Mouse (Mus musculus) stomach, postnatal 0 days (tissue): ENCODE data around the gene Kifc5b. TPM values are rescaled to one million over a fixed set of nuclear protein-coding genes. Genes with fewer than 3 reads are reported as not detected.
"Not testable (repeated sequence)": the region's sequence is repeated elsewhere in the genome, so short reads cannot be mapped to it uniquely, and the experiment has no call there.

Experiments used
- ATAC-seq: fragments of 200-750 bp; cut with Nextera tagmentation; 2 replicates; pipeline ENCODE4 v1.8.0; 2017; ENCODE audit not compliant: low FRiP score, low TSS enrichment
- DNase-seq: peaks from one replicate; pipeline ENCODE4 v3.0.0-alpha.2; 2016; ENCODE audit warnings: low spot score
- H3K27ac ChIP-seq: fragments of 300-500 bp; sonication (generic); replicated peaks from 2 replicates; pipeline ENCODE4 v1.5.1; 2014; ENCODE audit warnings: mild to moderate bottlenecking, control low read depth
- H3K27me3 ChIP-seq: fragments of 300-500 bp; sonication (generic); 2 replicates; pipeline ENCODE4 v1.6.1; 2014; ENCODE audit warnings: low read length; ENCODE audit not compliant: control insufficient read depth, insufficient read depth
- H3K36me3 ChIP-seq: fragments of 300-500 bp; sonication (generic); 2 replicates; pipeline ENCODE4 v1.6.1; 2014; ENCODE audit warnings: low read length, mixed read lengths; ENCODE audit not compliant: control insufficient read depth, insufficient read depth
- H3K4me1 ChIP-seq: fragments of 300-500 bp; sonication (generic); replicated peaks from 2 replicates; pipeline ENCODE4 v1.6.1; 2014; ENCODE audit warnings: antibody characterized with exemption; ENCODE audit not compliant: control insufficient read depth, insufficient read depth
- H3K4me2 ChIP-seq: fragments of 300-500 bp; sonication (generic); replicated peaks from 2 replicates; pipeline ENCODE4 v1.6.1; 2014; ENCODE audit warnings: low read depth, mild to moderate bottlenecking, control low read depth, moderate library complexity
- H3K4me3 ChIP-seq: fragments of 300-500 bp; sonication (generic); 2 replicates; pipeline ENCODE4 v1.5.1; 2014; ENCODE audit warnings: low read depth, low read length, control low read depth
- H3K9ac ChIP-seq: fragments of 300-500 bp; sonication (generic); 2 replicates; pipeline ENCODE4 v1.6.1; 2014; ENCODE audit warnings: mild to moderate bottlenecking, low read length, control low read depth, mixed read lengths
- H3K9me3 ChIP-seq: fragments of 300-500 bp; sonication (generic); 2 replicates; pipeline ENCODE4 v1.6.1; 2016; ENCODE audit warnings: low read length; ENCODE audit not compliant: control insufficient read depth
- CTCF ChIP-seq: IDR thresholded peaks from 2 replicates; pipeline ENCODE4 v1.5.1; 2016; ENCODE audit warnings: antibody characterized with exemption, low read depth, mild to moderate bottlenecking, moderate library complexity
- EP300 ChIP-seq: optimal IDR thresholded peaks from 2 replicates; pipeline ENCODE3; 2016; ENCODE audit warnings: antibody characterized with exemption
- WGBS: fragments of 180-500 bp; shearing (Covaris S2); extraction: QIAGEN DNeasy Blood & Tissue Kit; methylation state at CpG from one replicate; pipeline ENCODE4 v1.1.7; 2014; 5-methylcytosine and 5-hydroxymethylcytosine counted together
- polyA plus RNA-seq: library from polyadenylated mRNA; unstranded; fragments of >200 nt; fragmentation: Nextera tagmentation; extraction: Ambion mirVana; gene quantifications from 2 replicates; pipeline ENCODE4 v1.2.1, GENCODE M21; 2015

Kifc5b gene
- polyA plus RNA-seq, 1 experiment from 2014 or later: 1.5 TPM

GRCm38 (mm10) chr17:26931795-26932194, 14.9 kb downstream of the Kifc5b start:
- not testable (repeated sequence) for H3K27ac ChIP-seq, H3K27me3 ChIP-seq, H3K4me1 ChIP-seq, H3K9me3 ChIP-seq, H3K4me2 ChIP-seq, H3K9ac ChIP-seq, H3K4me3 ChIP-seq, H3K36me3 ChIP-seq
- ATAC-seq (peak; percentile 25; the same call in 1 of the 2 replicates), DNase-seq (peak; percentile 60)
- peak; percentile 75 for TF ChIP-seq CTCF
- WGBS: 65% methylated on average over 7 of the region's 7 CpGs

GRCm38 (mm10) chr17:26932839-26933398, 16.0 kb downstream of the Kifc5b start, which contains the start of gene Phf1:
Gene Phf1 (plus strand): TSS chr17:26933052.
- Histone ChIP-seq H3K4me1 (peaks cover 1% of the 10 kb centered on the region), H3K27ac (peak within 1 kb of the TSS; percentile 71), H3K4me3 (peak within 1 kb of the TSS; percentile 71), H3K4me2 (peak within 1 kb of the TSS; percentile 99), H3K9me3 (no peaks in the 10 kb centered on the region), H3K9ac (peak within 1 kb of the TSS; percentile 76), H3K36me3 (no peaks in the 10 kb centered on the region; the same call in 1 of the 2 replicates), H3K27me3 (no peaks in the 10 kb centered on the region)
- DNase-seq (peak; percentile 98), ATAC-seq (peak; percentile 88)
- 1% methylated on average over 32 of the region's 43 CpGs for WGBS
- TF ChIP-seq CTCF (0 out of 2 replicates have a peak, but pooled peaks have one; percentile 1), EP300 (no peak)

- ATAC-seq: peak; percentile 16
- peak overlapping the region; percentile 76 for H3K9ac ChIP-seq
- H3K36me3 ChIP-seq: no peaks in the 10 kb centered on the region; the same call in 1 of the 2 replicates
- H3K4me3 ChIP-seq: peak overlapping the region; percentile 71
- peak overlapping the region; percentile 99 for H3K4me2 ChIP-seq
- H3K9me3 ChIP-seq: no peaks in the 10 kb centered on the region
- H3K4me1 ChIP-seq: peaks cover 5% of the 10 kb centered on the region
- TF ChIP-seq CTCF: no peak
- no peak for TF ChIP-seq EP300
- DNase-seq: no peak
- 3% methylated on average over 12 of the region's 13 CpGs for whole genome bisulfite sequencing
- H3K27ac ChIP-seq: peak overlapping the region; percentile 71
- no peaks in the 10 kb centered on the region for H3K27me3 ChIP-seq
Observed at GRCm38 (mm10) chr17:26933419-26933818, 16.5 kb downstream of the Kifc5b start.

- WGBS: 76% methylated on average over 16 of the region's 16 CpGs
- Histone ChIP-seq H3K9me3 (no peaks in the 10 kb centered on the region), H3K4me2 (peak overlapping the region; percentile 99), H3K9ac (peak overlapping the region; percentile 76; the same call in 1 of the 2 replicates), H3K27ac (no peak overlapping the region), H3K36me3 (no peaks in the 10 kb centered on the region; the same call in 1 of the 2 replicates), H3K4me3 (peak overlapping the region; percentile 71), H3K4me1 (peaks cover 5% of the 10 kb centered on the region), H3K27me3 (no peaks in the 10 kb centered on the region)
- no peak for ATAC-seq
- no peak for DNase-seq
- TF ChIP-seq CTCF (no peak), EP300 (no peak)
Observed at GRCm38 (mm10) chr17:26933885-26934827, 17.3 kb downstream of the Kifc5b start.

- H3K27me3 ChIP-seq: no peaks in the 10 kb centered on the region
- H3K27ac ChIP-seq: no peak overlapping the region
- TF ChIP-seq CTCF (no peak), EP300 (no peak)
- no peak for ATAC-seq
- H3K36me3 ChIP-seq: no peaks in the 10 kb centered on the region; the same call in 1 of the 2 replicates
- no peak overlapping the region for H3K9ac ChIP-seq
- H3K9me3 ChIP-seq: no peaks in the 10 kb centered on the region
- peaks cover 5% of the 10 kb centered on the region for H3K4me1 ChIP-seq
- 90% methylated on average over 9 of the region's 9 CpGs for WGBS
- DNase-seq: no peak
- H3K4me2 ChIP-seq: no peak overlapping the region
- H3K4me3 ChIP-seq: no peak overlapping the region
Observed at GRCm38 (mm10) chr17:26935027-26935426, 18.1 kb downstream of the Kifc5b start.

GRCm38 (mm10) chr17:26936453-26936852, 19.6 kb downstream of the Kifc5b start:
- peaks cover 5% of the 10 kb centered on the region for H3K4me1 ChIP-seq
- no peak overlapping the region for H3K27ac ChIP-seq
- no peaks in the 10 kb centered on the region for H3K9me3 ChIP-seq
- H3K4me3 ChIP-seq: no peak overlapping the region
- no peaks in the 10 kb centered on the region for H3K27me3 ChIP-seq
- no peak overlapping the region for H3K9ac ChIP-seq
- TF ChIP-seq CTCF (no peak), EP300 (no peak)
- 83% methylated on average over 12 of the region's 12 CpGs for WGBS
- no peak overlapping the region for H3K4me2 ChIP-seq
- DNase-seq: no peak
- no peaks in the 10 kb centered on the region; the same call in 1 of the 2 replicates for H3K36me3 ChIP-seq
- no peak for ATAC-seq
